In the genomic region with DNA sequence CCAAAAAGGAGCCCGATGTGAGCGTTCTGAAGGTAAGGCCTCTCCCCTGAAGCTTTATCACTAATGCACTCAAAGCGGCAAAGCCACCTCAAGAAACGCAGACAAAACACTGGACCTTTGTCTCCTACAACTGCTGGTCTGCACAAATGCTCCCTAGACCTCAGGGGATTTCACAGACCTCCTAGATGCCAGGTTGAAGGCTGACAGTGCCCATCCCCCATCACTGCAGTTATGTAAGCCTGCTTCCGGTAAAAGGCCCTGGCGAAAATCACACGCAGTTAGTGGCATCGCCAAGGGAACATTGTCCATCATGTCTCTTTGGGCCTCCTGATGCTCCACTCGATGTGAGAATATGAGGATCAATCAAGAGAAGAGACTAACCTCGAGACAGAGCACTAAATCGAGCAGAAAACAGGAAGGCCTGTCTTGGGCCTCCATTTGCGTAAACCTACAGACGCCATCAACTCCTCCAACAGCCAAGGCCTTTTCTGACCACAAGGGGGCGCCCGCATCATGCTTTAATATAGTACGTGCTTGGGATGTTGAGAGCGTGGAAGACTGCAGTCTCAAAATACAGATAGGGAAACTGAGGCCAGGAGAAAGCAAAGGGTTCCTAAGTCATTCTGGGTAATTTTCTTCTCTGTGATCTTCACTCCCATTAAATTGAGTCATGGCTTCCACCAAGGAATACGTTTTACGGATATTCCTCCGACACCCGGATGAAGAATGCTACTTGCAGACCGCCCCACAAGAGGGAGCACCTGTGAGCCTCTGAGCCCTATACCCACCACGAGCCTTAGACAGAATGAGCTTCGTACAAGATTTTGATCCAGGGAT, we compare ENCODE assay signal across 8 mouse cellular contexts.
DNase-seq lines count a peak whose midpoint lies in the region; ATAC-seq and TF ChIP-seq lines count a peak whose summit lies in the region.

No protein-coding gene starts in this region.

- H3K4me2 ChIP-seq in forebrain, embryonic 13.5 days: peak overlapping the region; percentile 50
- H3K4me2 ChIP-seq in heart, postnatal 0 days (ENCODE audit: low read depth, low read length): peak overlapping the region; percentile 25
- H3K4me2 ChIP-seq in liver, embryonic 14.5 days (ENCODE audit: low read depth): peak overlapping the region; percentile 34; the same call in 1 of the 2 replicates
- peak overlapping the region; percentile 38 for H3K4me2 ChIP-seq in neural tube, embryonic 11.5 days (ENCODE audit: low read depth)
- peak overlapping the region; percentile 45 for H3K4me2 ChIP-seq in stomach, embryonic 16.5 days (ENCODE audit: low read depth, low read length)

- no peaks in the 10 kb centered on the region for H3K27me3 ChIP-seq in ES-Bruce4 (ENCODE audit: control insufficient read depth, insufficient read depth, low read length, poor library complexity, severe bottlenecking)
- H3K27me3 ChIP-seq in forebrain, embryonic 13.5 days: 0 out of 2 replicates have a peak, but pooled peaks cover 6% of the 10 kb centered on the region
- H3K27me3 ChIP-seq in heart, postnatal 0 days (ENCODE audit: control insufficient read depth, insufficient read depth, low read length): no peaks in the 10 kb centered on the region
- H3K27me3 ChIP-seq in liver, embryonic 14.5 days (ENCODE audit: control insufficient read depth, insufficient read depth, low read length): no peaks in the 10 kb centered on the region
- no peaks in the 10 kb centered on the region for H3K27me3 ChIP-seq in neural tube, embryonic 11.5 days (ENCODE audit: control insufficient read depth, insufficient read depth, low read length)
- H3K27me3 ChIP-seq in stomach, embryonic 16.5 days (ENCODE audit: control insufficient read depth, insufficient read depth, low read length): no peaks in the 10 kb centered on the region; the same call in 1 of the 2 replicates

- no peak overlapping the region for H3K27ac ChIP-seq in ES-Bruce4 (ENCODE audit: insufficient read depth, low read length)
- no peak overlapping the region for H3K27ac ChIP-seq in forebrain, embryonic 13.5 days
- H3K27ac ChIP-seq in heart, postnatal 0 days (ENCODE audit: low read depth): no peak overlapping the region
- no peak overlapping the region for H3K27ac ChIP-seq in liver, embryonic 14.5 days
- H3K27ac ChIP-seq in neural tube, embryonic 11.5 days (ENCODE audit: low read depth, low read length): no peak overlapping the region
- H3K27ac ChIP-seq in stomach, embryonic 16.5 days (ENCODE audit: low read length): no peak overlapping the region

- no peaks in the 10 kb centered on the region for H3K4me1 ChIP-seq in ES-Bruce4 (ENCODE audit: control insufficient read depth, insufficient read depth, low read length)
- peaks cover 2% of the 10 kb centered on the region; the same call in 1 of the 2 replicates for H3K4me1 ChIP-seq in forebrain, embryonic 13.5 days
- H3K4me1 ChIP-seq in heart, postnatal 0 days (ENCODE audit: control insufficient read depth, insufficient read depth): no peaks in the 10 kb centered on the region
- H3K4me1 ChIP-seq in liver, embryonic 14.5 days (replicated peaks; ENCODE audit: control insufficient read depth in 2 of 2, insufficient read depth in 2 of 2, low read length in 1 of 2): no peaks in the 10 kb centered on the region
- H3K4me1 ChIP-seq in neural tube, embryonic 11.5 days (ENCODE audit: control insufficient read depth, insufficient read depth, low read length): no peaks in the 10 kb centered on the region
- H3K4me1 ChIP-seq in stomach, embryonic 16.5 days (ENCODE audit: control insufficient read depth, insufficient read depth, low read length): no peaks in the 10 kb centered on the region

- no peak for TF ChIP-seq POLR2A in ES-Bruce4 (IDR thresholded peaks at IDR 0.05; ENCODE audit: insufficient read depth, low read length)

- no peak overlapping the region for H3K9ac ChIP-seq in ES-Bruce4 (ENCODE audit: low read depth, poor library complexity, severe bottlenecking)
- H3K9ac ChIP-seq in forebrain, embryonic 13.5 days: no peak overlapping the region
- no peak overlapping the region for H3K9ac ChIP-seq in heart, postnatal 0 days (replicated peaks; ENCODE audit: low read depth, low read length)
- H3K9ac ChIP-seq in liver, embryonic 14.5 days (replicated peaks): no peak overlapping the region
- no peak overlapping the region for H3K9ac ChIP-seq in neural tube, embryonic 11.5 days (ENCODE audit: low read length)
- H3K9ac ChIP-seq in stomach, embryonic 16.5 days (ENCODE audit: low read length): no peak overlapping the region

- no peaks in the 10 kb centered on the region for H3K36me3 ChIP-seq in ES-Bruce4 (ENCODE audit: control insufficient read depth, insufficient read depth, low read length, poor library complexity, severe bottlenecking)
- no peaks in the 10 kb centered on the region for H3K36me3 ChIP-seq in forebrain, embryonic 13.5 days (ENCODE audit: poor library complexity, severe bottlenecking)
- no peaks in the 10 kb centered on the region for H3K36me3 ChIP-seq in heart, postnatal 0 days (replicated peaks; ENCODE audit: control insufficient read depth, insufficient read depth, low read length)
- no peaks in the 10 kb centered on the region for H3K36me3 ChIP-seq in liver, embryonic 14.5 days (replicated peaks; ENCODE audit: control insufficient read depth, insufficient read depth, low read depth)
- H3K36me3 ChIP-seq in neural tube, embryonic 11.5 days (ENCODE audit: control insufficient read depth, insufficient read depth, low read length): no peaks in the 10 kb centered on the region
- no peaks in the 10 kb centered on the region for H3K36me3 ChIP-seq in stomach, embryonic 16.5 days (ENCODE audit: control insufficient read depth, insufficient read depth, low read length)

- H3K4me3 ChIP-seq in ES-Bruce4 (ENCODE audit: low read depth, low read length): no peak overlapping the region
- peak overlapping the region; percentile 25 for H3K4me3 ChIP-seq in forebrain, embryonic 13.5 days
- 0 out of 2 replicates have a peak overlapping the region, but pooled peaks have one; percentile 7 for H3K4me3 ChIP-seq in heart, postnatal 0 days (ENCODE audit: low read depth, low read length)
- H3K4me3 ChIP-seq in liver, embryonic 14.5 days (ENCODE audit: insufficient read depth in 1 of 2, low read depth in 2 of 2, low read length in 2 of 2): no peak overlapping the region
- no peak overlapping the region for H3K4me3 ChIP-seq in neural tube, embryonic 11.5 days (ENCODE audit: low read depth, low read length)
- H3K4me3 ChIP-seq in stomach, embryonic 16.5 days (replicated peaks; ENCODE audit: low read length): peak overlapping the region; percentile 20

- no peaks in the 10 kb centered on the region for H3K9me3 ChIP-seq in ES-Bruce4 (replicated peaks; ENCODE audit: control insufficient read depth, insufficient read depth, low read length, poor library complexity, severe bottlenecking)
- H3K9me3 ChIP-seq in forebrain, embryonic 13.5 days (replicated peaks): no peaks in the 10 kb centered on the region
- H3K9me3 ChIP-seq in heart, postnatal 0 days (replicated peaks; ENCODE audit: control insufficient read depth, low read length): no peaks in the 10 kb centered on the region
- H3K9me3 ChIP-seq in liver, embryonic 14.5 days (ENCODE audit: control insufficient read depth, low read length): no peaks in the 10 kb centered on the region
- H3K9me3 ChIP-seq in neural tube, embryonic 11.5 days (ENCODE audit: control insufficient read depth, low read length): no peaks in the 10 kb centered on the region
- H3K9me3 ChIP-seq in stomach, embryonic 16.5 days (replicated peaks; ENCODE audit: control insufficient read depth, low read length): no peaks in the 10 kb centered on the region

- peak; percentile 93 for ATAC-seq in forebrain, embryonic 13.5 days
- ATAC-seq in heart, postnatal 0 days (ENCODE audit: insufficient read depth, low read depth): peak; percentile 85
- peak; percentile 66 for ATAC-seq in liver, embryonic 14.5 days (ENCODE audit: insufficient read depth)
- peak; percentile 87 for ATAC-seq in neural tube, embryonic 11.5 days (ENCODE audit: insufficient read depth, low FRiP score, low TSS enrichment)
- ATAC-seq in stomach, embryonic 16.5 days (ENCODE audit: insufficient read depth, low FRiP score): peak; percentile 82; the same call in 1 of the 2 replicates

- DNase-seq in c-Kit-positive CD71-positive TER-119-positive erythroid progenitor cells, embryonic 14.5 days (ENCODE audit: low spot score): peak; percentile 59
- DNase-seq in heart, postnatal 0 days (ENCODE audit: low spot score): peak; percentile 73
- DNase-seq in kidney, postnatal 36 days: peak; percentile 83 to 93
- peak; percentile 19 to 40 (median 31) for DNase-seq in liver, embryonic 14.5 days (ENCODE audit: low read depth in 3 of 3, low spot score in 3 of 3)
- DNase-seq in neural tube, embryonic 11.5 days (ENCODE audit: low spot score): peak; percentile 90

- TF ChIP-seq CTCF in ES-Bruce4 (IDR thresholded peaks at IDR 0.05; ENCODE audit: low read depth, low read length): peak; percentile 55
- TF ChIP-seq CTCF in heart, postnatal 0 days (IDR thresholded peaks at IDR 0.05; ENCODE audit: low read depth): peak; percentile 81
- peak; percentile 87 for TF ChIP-seq CTCF in liver, embryonic 14.5 days (IDR thresholded peaks at IDR 0.05; ENCODE audit: low read depth)

- 34% methylated on average over 24 of the region's 24 CpGs for WGBS in forebrain, embryonic 13.5 days
- WGBS in heart, postnatal 0 days: 34% methylated on average over 24 of the region's 24 CpGs
- 36% methylated on average over 24 of the region's 24 CpGs for WGBS in liver, embryonic 14.5 days (ENCODE audit: insufficient replicate concordance)
- 37% methylated on average over 24 of the region's 24 CpGs for WGBS in neural tube, embryonic 11.5 days
- 34% methylated on average over 24 of the region's 24 CpGs for WGBS in stomach, embryonic 16.5 days

- TF ChIP-seq EP300 in ES-Bruce4 (IDR thresholded peaks at IDR 0.05; ENCODE audit: insufficient read depth, low read depth, low read length): no peak
- TF ChIP-seq EP300 in heart, postnatal 0 days (IDR thresholded peaks at IDR 0.05; ENCODE audit: low read depth): no peak
- TF ChIP-seq EP300 in liver, embryonic 14.5 days (IDR thresholded peaks at IDR 0.05; ENCODE audit: low read depth): no peak

Comparison
In these comparisons a context has a peak if more than half of its experiments do, and no peak if none do; other contexts are left out.
1. H3K4me3 ChIP-seq: peak in forebrain, embryonic 13.5 days (single experiment), heart, postnatal 0 days (single experiment) and stomach, embryonic 16.5 days (single experiment); none in ES-Bruce4 (single experiment), liver, embryonic 14.5 days (0 of 2) and neural tube, embryonic 11.5 days (single experiment).
2. DNase-seq: peak in every context shown above with its lines; median percentile 90 in neural tube, embryonic 11.5 days; 88 in kidney, postnatal 36 days; 73 in heart, postnatal 0 days; 59 in c-Kit-positive CD71-positive TER-119-positive erythroid progenitor cells, embryonic 14.5 days; 31 in liver, embryonic 14.5 days.
3. Peak in every context shown above with its lines, with median percentiles within 50 percentile points of each other: CTCF ChIP-seq, ATAC-seq and H3K4me2 ChIP-seq.